Mouse (Mus musculus): ENCODE measurements around the gene Chrna9.
A peak's percentile ranks its signal among the peaks of the same experiment; 100 is the strongest.
"Not testable (repeated sequence)": the region's sequence is repeated elsewhere in the genome, so short reads cannot be mapped to it uniquely, and the experiment has no call there.

The Chrna9 gene

GRCm38 (mm10) chr5:65956144-65957008, 21.7 kb downstream of the Chrna9 start:
- no peak for DNase-seq (ENCODE audit: low read depth, low spot score)

GRCm38 (mm10) chr5:65958597-65958996, 23.9 kb downstream of the Chrna9 start:
- peak; percentile 73 for DNase-seq (ENCODE audit: low read depth, low spot score)

- DNase-seq (ENCODE audit: low read depth, low spot score): peak; percentile 85
Measured at GRCm38 (mm10) chr5:65959893-65960596, 25.3 kb downstream of the Chrna9 start.

GRCm38 (mm10) chr5:65960597-65960950, 25.9 kb downstream of the Chrna9 start:
- DNase-seq (ENCODE audit: low read depth, low spot score): no peak

- DNase-seq (ENCODE audit: low read depth, low spot score): no peak
Measured at GRCm38 (mm10) chr5:65963291-65963690, 28.6 kb downstream of the Chrna9 start.

- no peak for DNase-seq (ENCODE audit: low read depth, low spot score)
Measured at GRCm38 (mm10) chr5:65965771-65966279, 31.1 kb downstream of the Chrna9 start.

- peak; percentile 58 for DNase-seq (ENCODE audit: low read depth, low spot score)
Measured at GRCm38 (mm10) chr5:65967091-65967490, 32.4 kb downstream of the Chrna9 start.

GRCm38 (mm10) chr5:65968004-65968403, 33.3 kb downstream of the Chrna9 start:
- peak; percentile 73 for DNase-seq (ENCODE audit: low read depth, low spot score)

- no peak for DNase-seq (ENCODE audit: low read depth, low spot score)
Measured at GRCm38 (mm10) chr5:65973189-65973588, 38.5 kb downstream of the Chrna9 start.

- DNase-seq (ENCODE audit: low read depth, low spot score): peak; percentile 89
Measured at GRCm38 (mm10) chr5:65975731-65976130, 41.0 kb downstream of the Chrna9 start.

- DNase-seq (ENCODE audit: low read depth, low spot score): no peak
Measured at GRCm38 (mm10) chr5:65986426-65986825, 51.7 kb downstream of the Chrna9 start.

GRCm38 (mm10) chr5:65987004-65987403, 52.3 kb downstream of the Chrna9 start:
- DNase-seq (ENCODE audit: low read depth, low spot score): not testable (repeated sequence)

GRCm38 (mm10) chr5:65991191-65991590, 56.5 kb downstream of the Chrna9 start:
- DNase-seq (ENCODE audit: low read depth, low spot score): peak; percentile 76

GRCm38 (mm10) chr5:65994643-65995042, 59.9 kb downstream of the Chrna9 start:
- DNase-seq (ENCODE audit: low read depth, low spot score): peak; percentile 50

GRCm38 (mm10) chr5:65997813-65998212, 63.1 kb downstream of the Chrna9 start:
- no peak for DNase-seq (ENCODE audit: low read depth, low spot score)

GRCm38 (mm10) chr5:65999106-65999505, 64.4 kb downstream of the Chrna9 start:
- no peak for DNase-seq (ENCODE audit: low read depth, low spot score)

- DNase-seq (ENCODE audit: low read depth, low spot score): no peak
Measured at GRCm38 (mm10) chr5:66000074-66000473, 65.4 kb downstream of the Chrna9 start.

- no peak for DNase-seq (ENCODE audit: low read depth, low spot score)
Measured at GRCm38 (mm10) chr5:66000567-66001125, 65.9 kb downstream of the Chrna9 start.

- DNase-seq (ENCODE audit: low read depth, low spot score): peak; percentile 17
Measured at GRCm38 (mm10) chr5:66001232-66001631, 66.5 kb downstream of the Chrna9 start.

GRCm38 (mm10) chr5:66004134-66004925, 69.6 kb downstream of the Chrna9 start, which contains the start of gene 9130230L23Rik:
Gene 9130230L23Rik (minus strand): TSS chr5:66004285.
- DNase-seq (ENCODE audit: low read depth, low spot score): peak; percentile 23

- peak; percentile 49 for DNase-seq (ENCODE audit: low read depth, low spot score)
Measured at GRCm38 (mm10) chr5:66005041-66005678, 70.4 kb downstream of the Chrna9 start.

Measured in ES-CJ7 (cell line).